In genomic region chr19:4193129-4193528, GRCm38 (mm10) we compare ENCODE assay signal across 8 mouse cellular contexts. TPM values are rescaled to one million over a fixed set of nuclear protein-coding genes. Genes with fewer than 3 reads are reported as not detected.
DNase-seq lines count a peak whose midpoint lies in the region; ATAC-seq and TF ChIP-seq lines count a peak whose summit lies in the region.

No protein-coding gene starts in this region.

- no peaks in the 10 kb centered on the region for H3K9me3 ChIP-seq in lung, embryonic 16.5 days (ENCODE audit: control insufficient read depth, low read length)
- no peaks in the 10 kb centered on the region for H3K9me3 ChIP-seq in forebrain, embryonic 12.5 days
- no peaks in the 10 kb centered on the region for H3K9me3 ChIP-seq in limb, embryonic 11.5 days (ENCODE audit: control insufficient read depth, low read length)

- H3K27ac ChIP-seq in lung, embryonic 16.5 days (ENCODE audit: low read length): no peak overlapping the region; the same call in 1 of the 2 replicates
- 0 out of 2 replicates have a peak overlapping the region, but pooled peaks have one; percentile 91 for H3K27ac ChIP-seq in forebrain, embryonic 12.5 days
- H3K27ac ChIP-seq in limb, embryonic 11.5 days (replicated peaks; ENCODE audit: low read depth, low read length): no peak overlapping the region
- H3K27ac ChIP-seq in olfactory bulb, adult 2 months (ENCODE audit: insufficient read depth, low read depth, low read length): no peak overlapping the region

- peaks cover 35% of the 10 kb centered on the region for H3K36me3 ChIP-seq in lung, embryonic 16.5 days (ENCODE audit: control insufficient read depth, insufficient read depth, low read length)
- H3K36me3 ChIP-seq in forebrain, embryonic 12.5 days (replicated peaks): peaks cover 49% of the 10 kb centered on the region
- H3K36me3 ChIP-seq in limb, embryonic 11.5 days (ENCODE audit: control insufficient read depth, insufficient read depth, low read length): peaks cover 36% of the 10 kb centered on the region

- ATAC-seq in lung, embryonic 16.5 days (ENCODE audit: low read depth): no peak
- ATAC-seq in forebrain, embryonic 12.5 days (ENCODE audit: low FRiP score): no peak
- ATAC-seq in limb, embryonic 11.5 days (ENCODE audit: insufficient number of reproducible peaks, low FRiP score, low TSS enrichment, low read depth): no peak

- WGBS in lung, embryonic 16.5 days: 45% methylated on average over 6 of the region's 6 CpGs
- WGBS in forebrain, embryonic 12.5 days: 67% methylated on average over 6 of the region's 6 CpGs
- 61% methylated on average over 6 of the region's 6 CpGs for WGBS in limb, embryonic 11.5 days
- WGBS in olfactory bulb, adult 2 months: 40% methylated on average over 6 of the region's 6 CpGs

- no peak for TF ChIP-seq CTCF in olfactory bulb, adult 2 months (IDR thresholded peaks at IDR 0.05; ENCODE audit: insufficient read depth, low read depth, low read length)

- peak overlapping the region; percentile 73 for H3K4me2 ChIP-seq in lung, embryonic 16.5 days (ENCODE audit: low read depth, low read length)
- H3K4me2 ChIP-seq in forebrain, embryonic 12.5 days: peak overlapping the region; percentile 93
- H3K4me2 ChIP-seq in limb, embryonic 11.5 days (ENCODE audit: low read depth, severe bottlenecking): peak overlapping the region; percentile 84

- DNase-seq in lung, postnatal 36 days: no peak
- DNase-seq in limb, embryonic 11.5 days (ENCODE audit: low spot score): no peak
- no peak for DNase-seq in retina, postnatal 1 day
- DNase-seq in spleen, postnatal 36 days (ENCODE audit: low spot score in 2 of 2): no peak
- DNase-seq in embryo, embryonic 10.5 days (ENCODE audit: low spot score): no peak

- TF ChIP-seq POLR2A in olfactory bulb, adult 2 months (IDR thresholded peaks at IDR 0.05; ENCODE audit: insufficient read depth, low read depth, low read length): no peak

- H3K27me3 ChIP-seq in lung, embryonic 16.5 days (ENCODE audit: control insufficient read depth, insufficient read depth, low read depth, low read length): no peaks in the 10 kb centered on the region
- no peaks in the 10 kb centered on the region for H3K27me3 ChIP-seq in forebrain, embryonic 12.5 days
- no peaks in the 10 kb centered on the region for H3K27me3 ChIP-seq in limb, embryonic 11.5 days (ENCODE audit: control insufficient read depth, insufficient read depth, low read length)

- peak overlapping the region; percentile 88 for H3K4me3 ChIP-seq in lung, embryonic 16.5 days (ENCODE audit: low read length)
- H3K4me3 ChIP-seq in forebrain, embryonic 12.5 days (replicated peaks): peak overlapping the region; percentile 98
- H3K4me3 ChIP-seq in limb, embryonic 11.5 days (ENCODE audit: low read depth, low read length): peak overlapping the region; percentile 98
- peak overlapping the region; percentile 76 for H3K4me3 ChIP-seq in olfactory bulb, adult 2 months (ENCODE audit: insufficient read depth, low read depth, low read length)

- peaks cover 16% of the 10 kb centered on the region for H3K4me1 ChIP-seq in lung, embryonic 16.5 days (replicated peaks; ENCODE audit: control insufficient read depth, insufficient read depth, low read length)
- peaks cover 29% of the 10 kb centered on the region for H3K4me1 ChIP-seq in forebrain, embryonic 12.5 days
- H3K4me1 ChIP-seq in limb, embryonic 11.5 days (ENCODE audit: control insufficient read depth, insufficient read depth, low read length): peaks cover 17% of the 10 kb centered on the region
- H3K4me1 ChIP-seq in olfactory bulb, adult 2 months (ENCODE audit: control insufficient read depth, insufficient read depth, low read length): peaks cover 9% of the 10 kb centered on the region

- H3K9ac ChIP-seq in lung, embryonic 16.5 days (ENCODE audit: low read length): peak overlapping the region; percentile 99
- peak overlapping the region; percentile 98 for H3K9ac ChIP-seq in forebrain, embryonic 12.5 days
- H3K9ac ChIP-seq in limb, embryonic 11.5 days (ENCODE audit: low read length): peak overlapping the region; percentile 94

RNA-seq across cellular contexts. Expression of gene Ppp1ca, which starts 1.3 kb away (rescaled TPM):
- polyA plus RNA-seq in lung, embryonic 16.5 days (2015; fragmentation: Nextera tagmentation; extraction: Ambion mirVana): 911 and 931 TPM in 2 replicates
- 689 and 709 TPM in 2 replicates for polyA plus RNA-seq in forebrain, embryonic 12.5 days (2016; fragmentation: Nextera tagmentation; extraction: Ambion mirVana)
- 952 and 995 TPM in 2 replicates for polyA plus RNA-seq in limb, embryonic 11.5 days (2014; fragmentation: Nextera tagmentation; extraction: Ambion mirVana)
- 405 and 768 TPM in 2 replicates for polyA plus RNA-seq in olfactory bulb, adult 2 months (2012; ENCODE audit: insufficient read depth, insufficient read length, low replicate concordance, missing spikeins)

RNA-seq across cellular contexts. Expression of gene Tbc1d10c, which starts 2.0 kb away (rescaled TPM):
- polyA plus RNA-seq in lung, embryonic 16.5 days (2015; fragmentation: Nextera tagmentation; extraction: Ambion mirVana): 4.0 and 7.0 TPM in 2 replicates
- polyA plus RNA-seq in forebrain, embryonic 12.5 days (2016; fragmentation: Nextera tagmentation; extraction: Ambion mirVana): 0.31 and 0.86 TPM in 2 replicates
- polyA plus RNA-seq in limb, embryonic 11.5 days (2014; fragmentation: Nextera tagmentation; extraction: Ambion mirVana): 0.89 and 1.2 TPM in 2 replicates
- polyA plus RNA-seq in olfactory bulb, adult 2 months (2012; ENCODE audit: insufficient read depth, insufficient read length, low replicate concordance, missing spikeins): 247 TPM in 1 of 2 replicates, not detected in the other

RNA-seq across cellular contexts. Expression of gene Rad9a, which starts 8.3 kb away (rescaled TPM):
- 30.5 and 33.6 TPM in 2 replicates for polyA plus RNA-seq in lung, embryonic 16.5 days (2015; fragmentation: Nextera tagmentation; extraction: Ambion mirVana)
- polyA plus RNA-seq in forebrain, embryonic 12.5 days (2016; fragmentation: Nextera tagmentation; extraction: Ambion mirVana): 38.8 and 42.2 TPM in 2 replicates
- polyA plus RNA-seq in limb, embryonic 11.5 days (2014; fragmentation: Nextera tagmentation; extraction: Ambion mirVana): 52.5 and 54.9 TPM in 2 replicates
- not detected in 2 replicates for polyA plus RNA-seq in olfactory bulb, adult 2 months (2012; ENCODE audit: insufficient read depth, insufficient read length, low replicate concordance, missing spikeins)

RNA-seq across cellular contexts. Expression of gene Carns1, which starts 17.9 kb away (rescaled TPM):
- polyA plus RNA-seq in lung, embryonic 16.5 days (2015; fragmentation: Nextera tagmentation; extraction: Ambion mirVana): 2.5 and 3.2 TPM in 2 replicates
- 3.2 TPM in 2 replicates for polyA plus RNA-seq in forebrain, embryonic 12.5 days (2016; fragmentation: Nextera tagmentation; extraction: Ambion mirVana)
- 2.1 TPM in 2 replicates for polyA plus RNA-seq in limb, embryonic 11.5 days (2014; fragmentation: Nextera tagmentation; extraction: Ambion mirVana)
- polyA plus RNA-seq in olfactory bulb, adult 2 months (2012; ENCODE audit: insufficient read depth, insufficient read length, low replicate concordance, missing spikeins): not detected in 2 replicates

RNA-seq across cellular contexts. Expression of gene Clcf1, which starts 20.9 kb away (rescaled TPM):
- 4.8 and 6.1 TPM in 2 replicates for polyA plus RNA-seq in lung, embryonic 16.5 days (2015; fragmentation: Nextera tagmentation; extraction: Ambion mirVana)
- polyA plus RNA-seq in forebrain, embryonic 12.5 days (2016; fragmentation: Nextera tagmentation; extraction: Ambion mirVana): 0.85 and 1.2 TPM in 2 replicates
- 5.0 and 7.4 TPM in 2 replicates for polyA plus RNA-seq in limb, embryonic 11.5 days (2014; fragmentation: Nextera tagmentation; extraction: Ambion mirVana)
- not detected in 2 replicates for polyA plus RNA-seq in olfactory bulb, adult 2 months (2012; ENCODE audit: insufficient read depth, insufficient read length, low replicate concordance, missing spikeins)

Comparison
In these comparisons a context has a peak if more than half of its experiments do, and no peak if none do; other contexts are left out.
1. RNA of gene Tbc1d10c, which starts 2.0 kb away (polyA plus RNA-seq): 247 TPM in olfactory bulb, adult 2 months; 4.0 to 7.0 TPM in lung, embryonic 16.5 days, 0.89 to 1.2 TPM in limb, embryonic 11.5 days and 0.31 to 0.86 TPM in forebrain, embryonic 12.5 days; every median in the first group is over 10 times any median in the second.
2. Peak in every context shown above with its lines, with median percentiles within 50 percentile points of each other: H3K4me2 ChIP-seq, H3K4me3 ChIP-seq and H3K9ac ChIP-seq.